Mouse (Mus musculus) R1 (cell line): ENCODE data around the gene Tollip.
A peak's percentile ranks its signal among the peaks of the same experiment; 100 is the strongest.

Experiments
- DNase-seq: peaks from one replicate; pipeline ENCODE4 v3.0.0-alpha.2; 2018; ENCODE audit warnings: low read depth, low spot score

Tollip gene

GRCm38 (mm10) chr7:141934128-141934898 lies 16.0 kb upstream of the Tollip start:
- DNase-seq = no peak

GRCm38 (mm10) chr7:141928642-141929041 lies 10.3 kb upstream of the Tollip start:
- no peak for DNase-seq

GRCm38 (mm10) chr7:141924917-141925316 lies 6.6 kb upstream of the Tollip start:
- DNase-seq = peak; percentile 81

GRCm38 (mm10) chr7:141924121-141924520 lies 5.8 kb upstream of the Tollip start:
- DNase-seq = peak; percentile 79

- peak; percentile 15 for DNase-seq
Observed at GRCm38 (mm10) chr7:141911305-141911704, 7.0 kb downstream of the Tollip start.

GRCm38 (mm10) chr7:141908591-141908990 lies 9.7 kb downstream of the Tollip start:
- DNase-seq = no peak

GRCm38 (mm10) chr7:141902791-141903190 lies 15.5 kb downstream of the Tollip start:
- no peak for DNase-seq

GRCm38 (mm10) chr7:141902269-141902729 lies 16.0 kb downstream of the Tollip start:
- DNase-seq = peak; percentile 98

- DNase-seq = no peak
Observed at GRCm38 (mm10) chr7:141901825-141902224, 16.5 kb downstream of the Tollip start.

- DNase-seq = no peak
Observed at GRCm38 (mm10) chr7:141892151-141892550, 26.2 kb downstream of the Tollip start.

- no peak for DNase-seq
Observed at GRCm38 (mm10) chr7:141878813-141879212, 39.5 kb downstream of the Tollip start.

- no peak for DNase-seq
Observed at GRCm38 (mm10) chr7:141874891-141875290, 43.4 kb downstream of the Tollip start.

GRCm38 (mm10) chr7:141870553-141870952 lies 47.8 kb downstream of the Tollip start:
- DNase-seq = no peak

- no peak for DNase-seq
Observed at GRCm38 (mm10) chr7:141869644-141870043, 48.7 kb downstream of the Tollip start.

- DNase-seq = no peak
Observed at GRCm38 (mm10) chr7:141861046-141861445, 57.3 kb downstream of the Tollip start.

- DNase-seq = no peak
Observed at GRCm38 (mm10) chr7:141840354-141840753, 78.0 kb downstream of the Tollip start.

GRCm38 (mm10) chr7:141838779-141839178 lies 79.5 kb downstream of the Tollip start, which contains the start of gene Muc5b:
Gene Muc5b, plus strand, starts transcription at chr7:141839070.
- DNase-seq = no peak

GRCm38 (mm10) chr7:141836423-141836822 lies 81.9 kb downstream of the Tollip start:
- no peak for DNase-seq

- no peak for DNase-seq
Observed at GRCm38 (mm10) chr7:141835941-141836340, 82.4 kb downstream of the Tollip start.
